Mouse (Mus musculus): Measurements from ENCODE around the gene Pdcl2. TPM values are rescaled to one million over a fixed set of nuclear protein-coding genes. Genes with fewer than 3 reads are reported as not detected.

The Pdcl2 gene
- total RNA-seq, 4 experiments from 2014 or later, result not detected

- peak; percentile 67 for DNase-seq (ENCODE audit: low spot score)
These were observed 27.1 kb downstream of the Pdcl2 start for GRCm38 (mm10) chr5:76303745-76304451.

- DNase-seq (ENCODE audit: low spot score), result peak; percentile 8
These were observed 27.6 kb downstream of the Pdcl2 start for GRCm38 (mm10) chr5:76303379-76303744.

GRCm38 (mm10) chr5:76302009-76302408, 28.9 kb downstream of the Pdcl2 start:
- no peak for DNase-seq (ENCODE audit: low spot score)

GRCm38 (mm10) chr5:76289234-76289691, 41.7 kb downstream of the Pdcl2 start:
- DNase-seq (ENCODE audit: low spot score), result no peak

GRCm38 (mm10) chr5:76288256-76288655, 42.7 kb downstream of the Pdcl2 start:
- no peak for DNase-seq (ENCODE audit: low spot score)

GRCm38 (mm10) chr5:76287062-76287461, 43.9 kb downstream of the Pdcl2 start:
- no peak for DNase-seq (ENCODE audit: low spot score)

- DNase-seq (ENCODE audit: low spot score), result no peak
These were observed 45.3 kb downstream of the Pdcl2 start for GRCm38 (mm10) chr5:76285699-76286098.

GRCm38 (mm10) chr5:76283890-76284289, 47.1 kb downstream of the Pdcl2 start:
- no peak for DNase-seq (ENCODE audit: low spot score)

- DNase-seq (ENCODE audit: low spot score), result no peak
These were observed 56.0 kb downstream of the Pdcl2 start for GRCm38 (mm10) chr5:76274977-76275376.

Other genes starting within 250 kb of the Pdcl2 start
- gene Srd5a3, start 190.9 kb downstream of the Pdcl2 start, total RNA-seq (2022), result 1 to 10 TPM; 6.1 to 7.4 (median 7.0) TPM
- gene Tmem165, start 147.3 kb downstream of the Pdcl2 start, total RNA-seq (2022), result 10 to 100 TPM; 15.6 to 20.2 (median 19.4) TPM
- 10 to 100 TPM; 22.9 to 28.9 (median 23.7) TPM for gene Clock, start 26.4 kb downstream of the Pdcl2 start, total RNA-seq (2022)
- not detected for gene Nmu, start 32.6 kb upstream of the Pdcl2 start, total RNA-seq (2022)
- gene Gm7271, start 152.9 kb upstream of the Pdcl2 start, total RNA-seq (2022), result not detected
- gene Exoc1, start 198.2 kb upstream of the Pdcl2 start, total RNA-seq (2022), result 10 to 100 TPM; 10.4 to 13.5 (median 10.8) TPM

All from heart, adult 8-10 months (tissue).